Mouse (Mus musculus): ENCODE data around the gene Hnrnpu. TPM values are rescaled to one million over a fixed set of nuclear protein-coding genes. Genes with fewer than 3 reads are reported as not detected.

Hnrnpu gene
- polyA plus RNA-seq, 1 experiment from 2014 or later, result 219 TPM

- no peaks in the 10 kb centered on the region for H3K9me3 ChIP-seq (replicated peaks; ENCODE audit: control insufficient read depth, low read length)
- H3K9ac ChIP-seq (ENCODE audit: low read length), result peak overlapping the region; percentile 78
- no peaks in the 10 kb centered on the region for H3K27me3 ChIP-seq (ENCODE audit: control insufficient read depth, insufficient read depth, low read length)
- peaks cover 18% of the 10 kb centered on the region for H3K4me1 ChIP-seq (ENCODE audit: control insufficient read depth, insufficient read depth, low read length)
- H3K27ac ChIP-seq (ENCODE audit: low read length), result peak overlapping the region; percentile 99
- WGBS, result 1% methylated on average over 36 of the region's 36 CpGs
- H3K4me3 ChIP-seq (ENCODE audit: low read length), result peak overlapping the region; percentile 69
- peak; percentile 95 for ATAC-seq (replicated peaks; ENCODE audit: extremely low read depth, insufficient read depth, low FRiP score)
- H3K4me2 ChIP-seq (ENCODE audit: low read depth, low read length), result peak overlapping the region; percentile 92
- no peaks in the 10 kb centered on the region for H3K36me3 ChIP-seq (ENCODE audit: control insufficient read depth, insufficient read depth)
Observed at GRCm38 (mm10) chr1:178368548-178369271, 31.1 kb upstream of the Hnrnpu start.

- Histone ChIP-seq H3K9ac (ENCODE audit: low read length) (no peak overlapping the region; the same call in 1 of the 2 replicates), H3K36me3 (ENCODE audit: control insufficient read depth, insufficient read depth) (no peaks in the 10 kb centered on the region), H3K9me3 (replicated peaks; ENCODE audit: control insufficient read depth, low read length) (no peaks in the 10 kb centered on the region), H3K27ac (ENCODE audit: low read length) (peak overlapping the region; percentile 99), H3K4me1 (ENCODE audit: control insufficient read depth, insufficient read depth, low read length) (peaks cover 18% of the 10 kb centered on the region), H3K27me3 (ENCODE audit: control insufficient read depth, insufficient read depth, low read length) (no peaks in the 10 kb centered on the region), H3K4me3 (ENCODE audit: low read length) (no peak overlapping the region), H3K4me2 (ENCODE audit: low read depth, low read length) (peak overlapping the region; percentile 92; the same call in 1 of the 2 replicates)
- ATAC-seq (replicated peaks; ENCODE audit: extremely low read depth, insufficient read depth, low FRiP score), result no peak
- WGBS, result 63% methylated on average over 6 of the region's 6 CpGs
Observed at GRCm38 (mm10) chr1:178368121-178368520, 30.5 kb upstream of the Hnrnpu start.

- Histone ChIP-seq H3K27me3 (ENCODE audit: control insufficient read depth, insufficient read depth, low read length) (no peaks in the 10 kb centered on the region), H3K4me2 (ENCODE audit: low read depth, low read length) (no peak overlapping the region)
Observed at GRCm38 (mm10) chr1:178365171-178365570, 27.6 kb upstream of the Hnrnpu start.

GRCm38 (mm10) chr1:178360702-178361101 lies 23.1 kb upstream of the Hnrnpu start:
- Histone ChIP-seq H3K9me3 (replicated peaks; ENCODE audit: control insufficient read depth, low read length) (no peaks in the 10 kb centered on the region), H3K4me2 (ENCODE audit: low read depth, low read length) (no peak overlapping the region), H3K9ac (ENCODE audit: low read length) (no peak overlapping the region), H3K4me1 (ENCODE audit: control insufficient read depth, insufficient read depth, low read length) (no peaks in the 10 kb centered on the region), H3K36me3 (ENCODE audit: control insufficient read depth, insufficient read depth) (no peaks in the 10 kb centered on the region), H3K4me3 (ENCODE audit: low read length) (no peak overlapping the region), H3K27me3 (ENCODE audit: control insufficient read depth, insufficient read depth, low read length) (no peaks in the 10 kb centered on the region), H3K27ac (ENCODE audit: low read length) (no peak overlapping the region)
- no peak for ATAC-seq (replicated peaks; ENCODE audit: extremely low read depth, insufficient read depth, low FRiP score)
- 91% methylated on average over 2 of the region's 2 CpGs for WGBS

More at GRCm38 (mm10) chr1:178365171-178365570, 27.6 kb upstream of the Hnrnpu start:
- Histone ChIP-seq H3K9ac (ENCODE audit: low read length) (no peak overlapping the region), H3K4me3 (ENCODE audit: low read length) (no peak overlapping the region), H3K27ac (ENCODE audit: low read length) (no peak overlapping the region), H3K4me1 (ENCODE audit: control insufficient read depth, insufficient read depth, low read length) (peaks cover 18% of the 10 kb centered on the region), H3K36me3 (ENCODE audit: control insufficient read depth, insufficient read depth) (no peaks in the 10 kb centered on the region), H3K9me3 (replicated peaks; ENCODE audit: control insufficient read depth, low read length) (no peaks in the 10 kb centered on the region)
- 86% methylated on average over 6 of the region's 6 CpGs for WGBS
- ATAC-seq (replicated peaks; ENCODE audit: extremely low read depth, insufficient read depth, low FRiP score), result no peak

GRCm38 (mm10) chr1:178360264-178360663 lies 22.7 kb upstream of the Hnrnpu start:
- Histone ChIP-seq H3K9ac (ENCODE audit: low read length) (no peak overlapping the region), H3K27ac (ENCODE audit: low read length) (no peak overlapping the region), H3K4me1 (ENCODE audit: control insufficient read depth, insufficient read depth, low read length) (no peaks in the 10 kb centered on the region), H3K4me3 (ENCODE audit: low read length) (no peak overlapping the region), H3K36me3 (ENCODE audit: control insufficient read depth, insufficient read depth) (no peaks in the 10 kb centered on the region), H3K9me3 (replicated peaks; ENCODE audit: control insufficient read depth, low read length) (no peaks in the 10 kb centered on the region), H3K27me3 (ENCODE audit: control insufficient read depth, insufficient read depth, low read length) (no peaks in the 10 kb centered on the region), H3K4me2 (ENCODE audit: low read depth, low read length) (no peak overlapping the region)
- WGBS, result 78% methylated on average over 11 of the region's 11 CpGs
- ATAC-seq (replicated peaks; ENCODE audit: extremely low read depth, insufficient read depth, low FRiP score), result no peak

- Histone ChIP-seq H3K4me1 (ENCODE audit: control insufficient read depth, insufficient read depth, low read length) (no peaks in the 10 kb centered on the region), H3K27ac (ENCODE audit: low read length) (peak overlapping the region; percentile 30; the same call in 1 of the 2 replicates), H3K27me3 (ENCODE audit: control insufficient read depth, insufficient read depth, low read length) (no peaks in the 10 kb centered on the region), H3K9me3 (replicated peaks; ENCODE audit: control insufficient read depth, low read length) (no peaks in the 10 kb centered on the region), H3K4me3 (ENCODE audit: low read length) (no peak overlapping the region), H3K9ac (ENCODE audit: low read length) (no peak overlapping the region), H3K4me2 (ENCODE audit: low read depth, low read length) (no peak overlapping the region), H3K36me3 (ENCODE audit: control insufficient read depth, insufficient read depth) (no peaks in the 10 kb centered on the region)
- WGBS, result 60% methylated on average over 12 of the region's 12 CpGs
- no peak for ATAC-seq (replicated peaks; ENCODE audit: extremely low read depth, insufficient read depth, low FRiP score)
Observed at GRCm38 (mm10) chr1:178357776-178358710, 20.4 kb upstream of the Hnrnpu start.

- 44% methylated on average over 3 of the region's 3 CpGs for WGBS
- H3K9me3 ChIP-seq (replicated peaks; ENCODE audit: control insufficient read depth, low read length), result no peaks in the 10 kb centered on the region
- H3K36me3 ChIP-seq (ENCODE audit: control insufficient read depth, insufficient read depth), result no peaks in the 10 kb centered on the region
- no peak overlapping the region for H3K4me3 ChIP-seq (ENCODE audit: low read length)
- no peaks in the 10 kb centered on the region for H3K27me3 ChIP-seq (ENCODE audit: control insufficient read depth, insufficient read depth, low read length)
- ATAC-seq (replicated peaks; ENCODE audit: extremely low read depth, insufficient read depth, low FRiP score), result no peak
- no peak overlapping the region for H3K4me2 ChIP-seq (ENCODE audit: low read depth, low read length)
- no peak overlapping the region for H3K9ac ChIP-seq (ENCODE audit: low read length)
- H3K27ac ChIP-seq (ENCODE audit: low read length), result no peak overlapping the region
- H3K4me1 ChIP-seq (ENCODE audit: control insufficient read depth, insufficient read depth, low read length), result no peaks in the 10 kb centered on the region
Observed at GRCm38 (mm10) chr1:178354576-178354975, 17.0 kb upstream of the Hnrnpu start.

- ATAC-seq (replicated peaks; ENCODE audit: extremely low read depth, insufficient read depth, low FRiP score), result no peak
- no peaks in the 10 kb centered on the region for H3K9me3 ChIP-seq (replicated peaks; ENCODE audit: control insufficient read depth, low read length)
- no peaks in the 10 kb centered on the region for H3K4me1 ChIP-seq (ENCODE audit: control insufficient read depth, insufficient read depth, low read length)
- no peak overlapping the region for H3K27ac ChIP-seq (ENCODE audit: low read length)
- H3K27me3 ChIP-seq (ENCODE audit: control insufficient read depth, insufficient read depth, low read length), result no peaks in the 10 kb centered on the region
- H3K4me3 ChIP-seq (ENCODE audit: low read length), result no peak overlapping the region
- no peak overlapping the region for H3K9ac ChIP-seq (ENCODE audit: low read length)
- H3K4me2 ChIP-seq (ENCODE audit: low read depth, low read length), result no peak overlapping the region
- H3K36me3 ChIP-seq (ENCODE audit: control insufficient read depth, insufficient read depth), result no peaks in the 10 kb centered on the region
Observed at GRCm38 (mm10) chr1:178351643-178352042, 14.0 kb upstream of the Hnrnpu start.

GRCm38 (mm10) chr1:178350792-178351191 lies 13.2 kb upstream of the Hnrnpu start:
- H3K27ac ChIP-seq (ENCODE audit: low read length), result no peak overlapping the region
- H3K9ac ChIP-seq (ENCODE audit: low read length), result no peak overlapping the region
- no peaks in the 10 kb centered on the region for H3K4me1 ChIP-seq (ENCODE audit: control insufficient read depth, insufficient read depth, low read length)
- no peaks in the 10 kb centered on the region for H3K36me3 ChIP-seq (ENCODE audit: control insufficient read depth, insufficient read depth)
- H3K4me3 ChIP-seq (ENCODE audit: low read length), result no peak overlapping the region
- WGBS, result 91% methylated on average over 2 of the region's 2 CpGs
- no peak overlapping the region for H3K4me2 ChIP-seq (ENCODE audit: low read depth, low read length)
- no peak for ATAC-seq (replicated peaks; ENCODE audit: extremely low read depth, insufficient read depth, low FRiP score)
- H3K27me3 ChIP-seq (ENCODE audit: control insufficient read depth, insufficient read depth, low read length), result no peaks in the 10 kb centered on the region
- no peaks in the 10 kb centered on the region for H3K9me3 ChIP-seq (replicated peaks; ENCODE audit: control insufficient read depth, low read length)

Measured in heart, embryonic 16.5 days (tissue).